Mouse (Mus musculus): ENCODE measurements around the gene Mob2. TPM values are rescaled to one million over a fixed set of nuclear protein-coding genes. Genes with fewer than 3 reads are reported as not detected.
A peak's percentile ranks its signal among the peaks of the same experiment; 100 is the strongest.

Gene Mob2
- total and polyA plus RNA-seq, 3 experiments, result 22.4 to 30.5 (median 27.3) TPM

- Histone ChIP-seq H3K4me2 (ENCODE audit: insufficient read depth, low read depth, poor library complexity, severe bottlenecking) (peak overlapping the region; percentile 46; the same call in 1 of the 2 replicates), H3K4me3 (replicated peaks in 1 of 3; ENCODE audit: low read depth in 2 of 3, low read length in 2 of 3, poor library complexity in 1 of 3) (no peak overlapping the region), H3K27me3 (replicated peaks) (peaks cover 86% of the 10 kb centered on the region), H3K4me1 (ENCODE audit: control insufficient read depth in 1 of 2, insufficient read depth in 2 of 2) (no peaks in the 10 kb centered on the region; a peak in 1 of 4 replicates), H3K9ac (ENCODE audit: insufficient read depth, low read depth) (no peak overlapping the region), H3K36me3 (replicated peaks in 1 of 2; ENCODE audit: control insufficient read depth in 1 of 2, insufficient read depth in 1 of 2, low read length in 1 of 2) (no peaks in the 10 kb centered on the region), H3K27ac (ENCODE audit: insufficient read depth, low read depth) (no peak overlapping the region), H3K9me3 (replicated peaks; ENCODE audit: low read length) (no peaks in the 10 kb centered on the region), H3K79me2 (replicated peaks; ENCODE audit: control insufficient read depth, extremely low read depth, insufficient read depth, poor library complexity, severe bottlenecking) (no peaks in the 10 kb centered on the region)
- dilution Hi-C loops (cut with MboI; ENCODE audit: extremely low pct_ligation_motif_present, extremely low pct_unique_long_range_greater_than_20kb, low sequenced_read_pairs) (no loop called here), in situ Hi-C loops (cut with MboI; ENCODE audit: low pct_ligation_motif_present, low pct_unique_long_range_greater_than_20kb, low sequenced_read_pairs) (no loop called here)
- DNase-seq (ENCODE audit: extremely low read depth), result no peak
- TF ChIP-seq BHLHE40 (IDR thresholded peaks at IDR 0.05; ENCODE audit: low read depth, low read length) (no peak), RCOR1 (conservative IDR thresholded peaks at IDR 0.05; ENCODE audit: low read depth, low read length) (no peak), CHD2 (IDR thresholded peaks at IDR 0.05; ENCODE audit: low read length) (no peak), USF1 (IDR thresholded peaks at IDR 0.05; ENCODE audit: low read depth, low read length) (no peak), GABPA (IDR thresholded peaks at IDR 0.05; ENCODE audit: insufficient replicate concordance, low read depth, low read length) (no peak), ELF1 (IDR thresholded peaks at IDR 0.05; ENCODE audit: low read depth, low read length) (no peak), RAD21 (IDR thresholded peaks at IDR 0.05; ENCODE audit: low read depth, low read length) (no peak)
These were observed 43.9 kb upstream of the Mob2 start for GRCm38 (mm10) chr7:142104747-142105146.

DNA sequence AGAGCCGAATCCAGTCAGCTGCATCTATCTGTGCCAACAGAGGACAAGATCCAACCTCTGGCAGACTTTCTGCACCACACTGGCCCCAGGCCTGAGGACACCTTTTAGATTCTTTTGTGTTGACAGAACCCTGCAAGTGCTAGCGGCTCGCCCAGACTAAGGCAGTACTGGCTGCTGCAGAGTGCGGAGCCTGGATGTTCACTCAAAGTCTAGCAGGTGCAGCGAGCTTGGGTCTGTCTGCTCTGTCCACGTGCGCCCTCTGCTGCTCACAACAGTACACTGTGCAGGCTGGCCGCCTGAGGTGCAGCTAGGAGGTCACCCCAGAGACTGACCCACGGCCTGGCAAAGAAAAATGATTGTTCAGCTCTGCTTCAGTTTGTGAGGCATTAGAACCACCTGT, 36.9 kb upstream of the Mob2 start:
- H3K4me3 ChIP-seq (replicated peaks in 1 of 3; ENCODE audit: low read depth in 2 of 3, low read length in 2 of 3, poor library complexity in 1 of 3), result no peak overlapping the region
- H3K27me3 ChIP-seq (replicated peaks), result peaks cover 92% of the 10 kb centered on the region
- no peak overlapping the region for H3K9ac ChIP-seq (ENCODE audit: insufficient read depth, low read depth)
- H3K36me3 ChIP-seq (replicated peaks in 1 of 2; ENCODE audit: control insufficient read depth in 1 of 2, insufficient read depth in 1 of 2, low read length in 1 of 2), result no peaks in the 10 kb centered on the region
- no peaks in the 10 kb centered on the region for H3K79me2 ChIP-seq (replicated peaks; ENCODE audit: control insufficient read depth, extremely low read depth, insufficient read depth, poor library complexity, severe bottlenecking)
- in situ Hi-C loops (cut with MboI; ENCODE audit: low pct_ligation_motif_present, low pct_unique_long_range_greater_than_20kb, low sequenced_read_pairs) (no loop called here), dilution Hi-C loops (cut with MboI; ENCODE audit: extremely low pct_ligation_motif_present, extremely low pct_unique_long_range_greater_than_20kb, low sequenced_read_pairs) (no loop called here)
- H3K27ac ChIP-seq (ENCODE audit: insufficient read depth, low read depth), result no peak overlapping the region
- TF ChIP-seq UBTF (IDR thresholded peaks at IDR 0.05; ENCODE audit: low read depth, low read length) (no peak), TCF12 (IDR thresholded peaks at IDR 0.05; ENCODE audit: low read depth, low read length) (peak; percentile 39; the same call in 1 of the 2 replicates), NRF1 (IDR thresholded peaks at IDR 0.05; ENCODE audit: low read depth, low read length) (0 out of 2 replicates have a peak, but pooled peaks have one; percentile 8), PAX5 (IDR thresholded peaks at IDR 0.05; ENCODE audit: low read length) (no peak), EP300 (IDR thresholded peaks at IDR 0.05; ENCODE audit: low read length) (no peak), RAD21 (IDR thresholded peaks at IDR 0.05; ENCODE audit: low read depth, low read length) (peak; percentile 81), MAX (IDR thresholded peaks at IDR 0.05; ENCODE audit: low read length) (peak; percentile 66), SMC3 (IDR thresholded peaks at IDR 0.05; ENCODE audit: low read depth, low read length) (peak; percentile 88), CTCF (conservative IDR thresholded peaks at IDR 0.05 in 1 of 2, IDR thresholded peaks at IDR 0.05 in 1 of 2; ENCODE audit: low read depth in 2 of 2, low read length in 2 of 2) (peak; percentile 68 to 93)
- H3K4me1 ChIP-seq (ENCODE audit: control insufficient read depth in 1 of 2, insufficient read depth in 2 of 2), result peaks cover 5 to 19% of the 10 kb centered on the region in 2 experiments; a peak in 3 of 4 replicates
- no peak overlapping the region for H3K4me2 ChIP-seq (ENCODE audit: insufficient read depth, low read depth, poor library complexity, severe bottlenecking)
- peak; percentile 69 for DNase-seq (ENCODE audit: extremely low read depth)
- H3K9me3 ChIP-seq (replicated peaks; ENCODE audit: low read length), result no peaks in the 10 kb centered on the region
